Mouse (Mus musculus) mature B cell (primary cell): Measurements from ENCODE around the gene Vcpkmt.

Experiments
- in situ Hi-C: fragments of 300-500 bp; cut with MboI; formaldehyde crosslinking; loops from 2 replicates; pipeline ENCODE4 v1.14.3; 2019

Gene Vcpkmt

GRCm38 (mm10) chr12:69538362-69538950 is 44.4 kb downstream of the Vcpkmt start:
- in situ Hi-C loops: no loop called here

GRCm38 (mm10) chr12:69537675-69538361 is 45.0 kb downstream of the Vcpkmt start:
- in situ Hi-C loops: no loop called here

GRCm38 (mm10) chr12:69537243-69537674 is 45.6 kb downstream of the Vcpkmt start:
- in situ Hi-C loops: no loop called here

GRCm38 (mm10) chr12:69536616-69537242 is 46.1 kb downstream of the Vcpkmt start:
- in situ Hi-C loops: no loop called here

GRCm38 (mm10) chr12:69533237-69533636 is 49.6 kb downstream of the Vcpkmt start:
- in situ Hi-C loops: no loop called here

GRCm38 (mm10) chr12:69532530-69532929 is 50.3 kb downstream of the Vcpkmt start:
- in situ Hi-C loops: no loop called here

- in situ Hi-C loops: no loop called here
Measured at GRCm38 (mm10) chr12:69532091-69532490, 50.7 kb downstream of the Vcpkmt start.

- in situ Hi-C loops: no loop called here
Measured at GRCm38 (mm10) chr12:69529694-69530403, 53.0 kb downstream of the Vcpkmt start.

GRCm38 (mm10) chr12:69528275-69529032 is 54.4 kb downstream of the Vcpkmt start:
- in situ Hi-C loops: no loop called here
